Mouse (Mus musculus): ENCODE results near the gene Pkp4. TPM values are rescaled to one million over a fixed set of nuclear protein-coding genes. Genes with fewer than 3 reads are reported as not detected.

Pkp4 gene
- polyA plus RNA-seq, 1 experiment from 2014 or later, result 12.2 TPM

DNA sequence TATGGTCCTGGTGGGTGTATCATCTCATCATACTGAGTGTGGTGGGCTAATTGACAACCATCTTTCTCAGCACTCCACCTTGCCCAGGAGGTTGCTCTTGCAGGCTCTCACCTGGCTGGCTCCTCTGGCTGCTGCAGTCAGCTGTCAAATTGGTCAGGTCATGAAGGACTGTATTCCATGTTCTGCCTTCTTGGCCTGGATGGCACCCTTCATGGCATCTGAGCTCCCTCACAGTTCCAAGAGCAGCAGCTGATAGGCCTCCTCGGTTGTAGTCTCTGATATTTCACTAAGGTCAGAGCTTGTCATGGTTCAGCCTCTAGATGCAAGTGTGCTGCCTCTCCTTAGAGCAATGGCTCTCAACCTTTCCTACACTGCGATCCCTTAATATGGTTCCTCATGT lies 45.5 kb downstream of the Pkp4 start:
- no peaks in the 10 kb centered on the region for H3K27me3 ChIP-seq (replicated peaks)
- H3K27ac ChIP-seq, result no peak overlapping the region
- H3K9ac ChIP-seq, result no peak overlapping the region
- no peak overlapping the region for H3K4me2 ChIP-seq (replicated peaks)
- H3K4me1 ChIP-seq, result no peaks in the 10 kb centered on the region
- H3K4me3 ChIP-seq, result no peak overlapping the region
- 95% methylated on average over 2 of the region's 2 CpGs for WGBS
- ATAC-seq (ENCODE audit: low FRiP score, low read depth), result no peak
- no peaks in the 10 kb centered on the region for H3K9me3 ChIP-seq
- no peaks in the 10 kb centered on the region for H3K36me3 ChIP-seq

DNA sequence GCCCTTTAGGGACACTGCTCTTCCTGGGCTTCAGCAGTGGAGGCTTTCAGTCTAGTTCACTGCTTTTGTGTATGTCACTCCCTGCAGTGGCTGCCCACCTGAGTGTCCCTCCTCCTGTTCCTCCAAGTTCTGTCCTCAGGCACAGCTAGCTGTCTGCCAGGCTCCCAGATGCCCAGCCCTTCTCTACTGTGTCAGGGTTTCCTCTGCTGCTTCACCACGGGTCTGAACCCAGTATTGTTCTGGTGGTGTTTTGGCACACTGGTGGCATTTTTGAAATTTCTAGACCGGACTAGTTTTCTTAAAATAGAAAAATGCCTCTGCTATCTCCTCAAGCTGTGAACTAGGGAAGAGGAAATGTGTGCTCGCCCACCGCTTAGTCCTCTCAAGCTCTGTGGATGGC lies 46.6 kb downstream of the Pkp4 start:
- Histone ChIP-seq H3K4me2 (replicated peaks) (no peak overlapping the region), H3K27ac (no peak overlapping the region), H3K9me3 (no peaks in the 10 kb centered on the region), H3K36me3 (no peaks in the 10 kb centered on the region), H3K4me3 (no peak overlapping the region), H3K9ac (no peak overlapping the region), H3K27me3 (replicated peaks) (no peaks in the 10 kb centered on the region), H3K4me1 (no peaks in the 10 kb centered on the region)
- no peak for ATAC-seq (ENCODE audit: low FRiP score, low read depth)
- 77% methylated on average over 4 of the region's 4 CpGs for WGBS

DNA sequence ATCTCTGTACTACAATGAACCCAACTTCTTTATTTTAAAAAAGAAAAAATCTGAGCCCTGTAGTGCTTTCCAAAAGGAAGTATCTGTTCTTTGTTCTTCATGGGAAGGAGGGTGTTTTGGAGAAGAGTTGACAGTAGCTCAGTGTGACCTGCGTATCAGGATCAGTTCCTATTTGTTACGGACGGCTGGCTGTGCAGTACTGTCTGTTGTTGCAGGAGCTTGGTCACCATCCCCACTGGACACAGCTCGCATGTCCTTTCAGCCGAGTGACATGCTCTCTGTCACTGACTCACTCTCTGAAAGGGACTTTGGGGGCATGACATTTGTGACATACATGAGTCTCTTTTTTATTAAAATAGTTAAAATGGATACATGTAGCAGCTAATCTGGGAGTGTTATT lies 47.1 kb downstream of the Pkp4 start:
- Histone ChIP-seq H3K9me3 (no peaks in the 10 kb centered on the region), H3K4me2 (replicated peaks) (no peak overlapping the region), H3K4me1 (no peaks in the 10 kb centered on the region), H3K4me3 (no peak overlapping the region), H3K36me3 (no peaks in the 10 kb centered on the region), H3K9ac (no peak overlapping the region), H3K27me3 (replicated peaks) (no peaks in the 10 kb centered on the region), H3K27ac (no peak overlapping the region)
- WGBS, result 64% methylated on average over 5 of the region's 5 CpGs
- ATAC-seq (ENCODE audit: low FRiP score, low read depth), result no peak

DNA sequence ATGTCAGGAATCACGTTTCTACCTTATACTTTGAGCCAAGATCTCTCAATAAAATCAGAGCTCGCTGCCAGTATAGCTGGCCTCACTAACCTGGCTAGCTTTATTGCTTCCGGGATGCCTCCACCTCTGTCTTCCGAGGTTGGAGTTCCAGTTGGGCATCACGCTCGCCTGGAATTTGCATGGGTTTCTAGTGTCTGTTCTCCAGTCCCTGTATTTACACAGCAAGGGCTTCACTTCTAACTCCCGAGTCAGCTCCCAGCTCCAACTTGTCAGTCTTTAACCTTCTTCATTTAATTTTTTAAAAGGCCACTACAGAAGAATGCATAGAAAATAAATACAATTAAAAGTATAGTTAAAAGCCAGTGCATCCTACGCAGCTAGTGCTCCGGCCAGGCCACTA lies 47.6 kb downstream of the Pkp4 start:
- ATAC-seq (ENCODE audit: low FRiP score, low read depth), result no peak
- Histone ChIP-seq H3K4me3 (no peak overlapping the region), H3K9ac (no peak overlapping the region), H3K36me3 (no peaks in the 10 kb centered on the region), H3K27me3 (replicated peaks) (no peaks in the 10 kb centered on the region), H3K27ac (no peak overlapping the region), H3K9me3 (no peaks in the 10 kb centered on the region), H3K4me1 (no peaks in the 10 kb centered on the region), H3K4me2 (replicated peaks) (no peak overlapping the region)
- WGBS, result 86% methylated on average over 9 of the region's 9 CpGs

DNA sequence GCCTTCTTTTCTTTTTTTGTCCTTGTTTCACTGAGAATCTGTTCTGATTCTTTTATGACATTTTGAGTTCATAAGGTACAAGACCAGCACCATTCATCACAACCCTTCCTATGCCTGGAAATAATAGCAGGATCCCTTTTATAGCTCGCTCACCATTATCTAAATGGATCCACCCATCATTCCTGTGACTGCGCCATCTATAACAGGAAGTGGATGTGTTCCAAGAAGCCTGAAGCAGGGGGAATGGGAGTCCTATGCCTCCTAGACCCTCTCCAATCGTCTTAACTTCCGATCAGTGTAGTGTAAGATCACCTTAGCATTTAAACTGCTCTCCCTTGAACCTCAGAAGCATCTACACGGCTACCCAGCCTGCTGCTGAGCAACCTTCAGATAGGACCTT lies 50.4 kb downstream of the Pkp4 start:
- H3K4me2 ChIP-seq (replicated peaks), result no peak overlapping the region
- H3K4me1 ChIP-seq, result no peaks in the 10 kb centered on the region
- no peak for ATAC-seq (ENCODE audit: low FRiP score, low read depth)
- no peaks in the 10 kb centered on the region for H3K27me3 ChIP-seq (replicated peaks)
- no peaks in the 10 kb centered on the region for H3K36me3 ChIP-seq
- no peaks in the 10 kb centered on the region for H3K9me3 ChIP-seq
- no peak overlapping the region for H3K9ac ChIP-seq
- no peak overlapping the region for H3K4me3 ChIP-seq
- WGBS, result 91% methylated on average over 5 of the region's 5 CpGs
- H3K27ac ChIP-seq, result no peak overlapping the region

DNA sequence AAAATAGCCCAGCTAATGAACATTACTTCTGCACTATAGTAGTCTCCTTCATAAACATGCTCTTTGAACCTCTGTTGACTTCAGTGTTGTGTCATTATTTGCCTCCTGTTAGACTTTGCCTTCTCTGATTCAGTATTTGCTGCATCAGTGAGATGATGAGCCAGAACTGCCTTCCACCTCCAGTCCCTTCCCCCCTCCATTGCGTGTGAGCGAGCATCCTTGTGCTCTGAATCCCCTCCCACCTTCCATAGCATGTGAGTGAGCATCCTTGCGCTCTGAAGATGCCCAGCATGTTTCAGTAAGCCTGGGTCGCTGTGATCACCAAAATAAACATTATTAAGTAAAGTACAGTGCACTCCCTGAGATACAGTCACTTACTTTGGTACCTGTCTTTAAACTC lies 51.8 kb downstream of the Pkp4 start:
- 95% methylated on average over 4 of the region's 4 CpGs for WGBS
- H3K27ac ChIP-seq, result no peak overlapping the region
- no peaks in the 10 kb centered on the region for H3K9me3 ChIP-seq
- no peaks in the 10 kb centered on the region for H3K27me3 ChIP-seq (replicated peaks)
- H3K9ac ChIP-seq, result no peak overlapping the region
- no peaks in the 10 kb centered on the region; the same call in 1 of the 2 replicates for H3K36me3 ChIP-seq
- no peak for ATAC-seq (ENCODE audit: low FRiP score, low read depth)
- no peaks in the 10 kb centered on the region for H3K4me1 ChIP-seq
- H3K4me3 ChIP-seq, result no peak overlapping the region
- H3K4me2 ChIP-seq (replicated peaks), result no peak overlapping the region

DNA sequence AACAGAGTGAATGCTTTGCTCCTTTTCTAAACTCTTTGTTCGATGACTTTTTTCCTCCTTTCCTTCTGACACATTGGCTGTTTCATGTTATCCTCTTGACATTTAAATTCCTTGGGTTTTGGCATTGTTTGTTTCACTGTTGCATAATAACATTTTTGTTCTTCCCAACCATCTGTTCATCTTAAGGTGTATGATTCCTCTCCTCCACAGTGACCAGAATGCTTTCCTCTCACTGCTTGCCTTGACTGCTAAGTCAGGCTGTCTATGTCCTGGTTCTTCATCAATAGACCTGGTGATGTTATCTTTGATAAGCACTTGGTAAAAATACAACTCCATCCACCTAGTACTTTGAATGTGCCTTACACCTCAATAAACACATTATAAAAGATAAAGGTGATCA lies 52.2 kb downstream of the Pkp4 start:
- no peaks in the 10 kb centered on the region for H3K27me3 ChIP-seq (replicated peaks)
- no peaks in the 10 kb centered on the region; the same call in 1 of the 2 replicates for H3K36me3 ChIP-seq
- H3K4me3 ChIP-seq, result no peak overlapping the region
- WGBS, result 95% methylated on average over 1 of the region's 1 CpGs
- H3K4me1 ChIP-seq, result no peaks in the 10 kb centered on the region
- no peaks in the 10 kb centered on the region for H3K9me3 ChIP-seq
- H3K27ac ChIP-seq, result no peak overlapping the region
- ATAC-seq (ENCODE audit: low FRiP score, low read depth), result no peak
- no peak overlapping the region for H3K4me2 ChIP-seq (replicated peaks)
- H3K9ac ChIP-seq, result no peak overlapping the region

DNA sequence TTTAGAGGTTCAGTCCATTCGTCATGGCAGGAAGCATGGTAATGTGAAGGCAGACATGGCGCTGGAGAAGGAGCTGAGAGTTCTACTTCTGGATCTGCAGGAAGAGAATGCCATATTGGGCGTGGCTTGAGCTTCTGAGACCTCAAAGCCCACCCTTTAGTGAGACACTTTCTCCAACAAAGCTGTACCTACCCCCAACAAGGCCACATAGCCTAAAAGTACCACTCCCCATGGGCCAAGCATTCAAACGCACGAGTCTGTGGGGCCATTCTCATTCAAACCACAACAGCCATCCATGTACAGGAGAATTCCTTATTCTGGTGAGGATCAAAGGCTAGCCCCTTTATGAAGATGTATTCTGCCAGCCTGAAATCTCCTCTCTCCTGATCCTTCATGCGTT lies 57.3 kb downstream of the Pkp4 start:
- Histone ChIP-seq H3K9ac (no peak overlapping the region), H3K4me2 (replicated peaks) (no peak overlapping the region), H3K4me3 (no peak overlapping the region), H3K27me3 (replicated peaks) (no peaks in the 10 kb centered on the region), H3K36me3 (no peaks in the 10 kb centered on the region; the same call in 1 of the 2 replicates), H3K27ac (no peak overlapping the region), H3K9me3 (no peaks in the 10 kb centered on the region), H3K4me1 (no peaks in the 10 kb centered on the region)
- WGBS, result 91% methylated on average over 6 of the region's 6 CpGs
- ATAC-seq (ENCODE audit: low FRiP score, low read depth), result no peak

DNA sequence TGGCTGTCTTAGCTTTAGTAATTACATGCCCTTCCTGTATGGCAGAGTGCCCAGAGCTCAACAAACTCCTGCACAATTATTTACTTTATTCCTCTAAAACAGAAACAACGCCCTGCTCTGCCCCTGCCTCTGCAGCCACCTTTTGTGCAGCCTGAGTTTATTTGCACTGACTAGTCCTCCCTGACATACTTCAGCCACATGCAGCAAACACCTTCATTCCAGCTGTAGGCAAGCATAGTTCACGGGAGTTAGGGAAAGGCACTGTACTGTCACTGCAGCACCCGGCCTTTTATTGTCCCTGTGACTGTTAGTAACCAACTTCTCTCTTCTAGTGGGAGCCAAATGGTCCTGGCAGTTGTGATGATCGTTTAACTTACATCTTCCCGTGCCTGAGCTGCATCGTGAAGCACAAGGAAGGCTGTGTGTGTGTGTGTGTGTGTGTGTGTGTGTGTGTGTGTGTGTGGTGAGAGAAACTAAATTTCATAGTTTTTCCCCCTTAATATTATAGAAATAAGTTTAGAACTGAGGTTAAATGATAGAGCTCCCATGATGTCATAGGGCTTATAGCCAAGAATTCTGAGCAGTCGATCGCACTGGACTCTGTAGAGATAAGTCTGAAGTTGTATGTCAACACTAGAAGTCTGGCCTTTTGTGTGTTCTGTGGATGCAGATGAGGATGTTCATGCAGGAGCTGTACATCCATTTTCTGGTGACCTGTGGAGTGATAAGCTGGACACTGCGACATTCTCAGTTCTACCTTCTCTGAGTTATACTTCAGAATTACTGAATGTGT lies 59.5 kb downstream of the Pkp4 start:
- Histone ChIP-seq H3K36me3 (no peaks in the 10 kb centered on the region; the same call in 1 of the 2 replicates), H3K9ac (no peak overlapping the region), H3K9me3 (no peaks in the 10 kb centered on the region), H3K27me3 (replicated peaks) (no peaks in the 10 kb centered on the region), H3K4me1 (no peaks in the 10 kb centered on the region), H3K4me3 (no peak overlapping the region), H3K4me2 (replicated peaks) (no peak overlapping the region), H3K27ac (no peak overlapping the region)
- 70% methylated on average over 9 of the region's 9 CpGs for WGBS
- no peak for ATAC-seq (ENCODE audit: low FRiP score, low read depth)

DNA sequence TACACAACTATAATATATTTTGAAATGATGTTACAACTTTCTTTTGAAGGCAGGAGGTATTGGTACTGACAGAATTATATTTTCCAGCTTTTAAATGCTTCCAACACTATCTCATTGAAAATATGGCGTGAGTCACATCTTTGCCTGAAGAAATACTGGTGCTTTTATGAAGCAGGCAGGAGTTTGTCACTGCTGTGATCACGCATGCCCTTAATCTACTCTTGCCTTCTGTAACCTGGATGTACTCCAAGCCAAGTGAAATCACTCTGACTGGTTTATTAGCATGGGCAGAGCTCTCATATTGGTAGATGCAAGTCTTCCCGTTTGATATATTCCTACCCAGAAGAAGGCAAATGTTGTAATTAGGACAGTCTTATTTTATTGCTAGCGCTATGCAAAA lies 65.7 kb downstream of the Pkp4 start:
- 96% methylated on average over 4 of the region's 4 CpGs for WGBS

DNA sequence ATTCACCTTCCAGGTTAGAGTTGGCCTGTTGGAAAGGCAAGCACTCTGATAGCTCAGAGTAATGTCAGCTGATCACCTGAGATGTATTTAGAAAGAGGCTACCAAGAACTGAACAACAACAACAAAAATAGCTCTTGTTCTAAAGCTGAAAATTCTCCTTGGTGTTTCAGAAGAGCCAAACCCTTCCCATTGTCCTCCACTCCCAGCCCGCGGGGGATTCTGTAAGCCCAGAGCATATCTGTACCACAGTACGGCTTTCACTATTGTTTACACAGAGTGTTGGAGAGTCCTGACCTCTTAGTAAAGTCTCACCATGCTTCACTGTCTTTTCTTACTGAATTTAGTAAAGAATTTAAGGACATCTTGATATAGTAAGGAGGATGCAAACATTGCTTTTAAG lies 66.4 kb downstream of the Pkp4 start:
- H3K27me3 ChIP-seq (replicated peaks), result no peaks in the 10 kb centered on the region
- H3K4me3 ChIP-seq, result no peak overlapping the region
- H3K4me2 ChIP-seq (replicated peaks), result no peak overlapping the region

More for the DNA sequence above, 65.7 kb downstream of the Pkp4 start:
- Histone ChIP-seq H3K27ac (no peak overlapping the region), H3K9me3 (no peaks in the 10 kb centered on the region), H3K4me2 (replicated peaks) (no peak overlapping the region), H3K36me3 (no peaks in the 10 kb centered on the region), H3K4me1 (peaks cover 4% of the 10 kb centered on the region; the same call in 1 of the 2 replicates), H3K9ac (no peak overlapping the region), H3K27me3 (replicated peaks) (no peaks in the 10 kb centered on the region), H3K4me3 (no peak overlapping the region)
- no peak for ATAC-seq (ENCODE audit: low FRiP score, low read depth)

DNA sequence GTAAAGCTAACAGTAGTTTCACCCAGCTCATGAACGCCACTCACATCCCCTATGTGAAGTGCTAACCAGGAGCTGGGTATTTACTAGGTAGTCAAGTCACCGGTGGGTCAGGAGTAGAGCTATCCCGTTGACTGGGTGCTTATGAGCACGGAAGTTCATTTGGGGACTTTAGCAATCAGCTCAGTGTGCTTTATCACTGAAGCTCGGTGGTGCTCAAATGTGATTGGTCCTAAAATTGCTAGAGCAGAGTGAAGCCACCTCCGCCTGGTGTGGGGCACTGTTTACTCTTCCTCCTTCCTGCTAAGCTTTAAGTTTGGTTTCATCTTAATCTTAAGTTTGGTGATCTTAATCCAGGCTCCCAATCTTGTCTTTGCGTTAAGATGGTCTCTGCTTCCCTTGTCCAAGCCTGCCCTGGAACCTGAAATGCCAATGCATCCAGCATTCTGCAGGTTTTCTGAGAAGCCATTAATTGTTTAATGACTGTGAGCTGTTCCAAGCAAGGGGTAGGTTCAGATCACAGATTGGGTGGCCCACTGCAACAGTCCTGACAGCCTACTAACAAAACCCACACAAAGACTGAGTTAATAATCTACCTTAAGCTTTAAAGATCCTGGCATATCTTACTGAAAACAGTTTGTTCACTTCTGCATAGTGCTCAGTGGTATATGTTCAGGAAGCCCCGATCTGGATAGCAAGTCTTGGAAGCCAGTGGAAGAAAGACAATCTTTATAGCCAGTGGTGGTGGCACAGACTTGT lies 67.0 kb downstream of the Pkp4 start:
- Histone ChIP-seq H3K4me2 (replicated peaks) (no peak overlapping the region), H3K9ac (no peak overlapping the region), H3K27me3 (replicated peaks) (no peaks in the 10 kb centered on the region), H3K27ac (no peak overlapping the region), H3K9me3 (no peaks in the 10 kb centered on the region), H3K4me1 (peaks cover 4% of the 10 kb centered on the region; the same call in 1 of the 2 replicates), H3K4me3 (no peak overlapping the region), H3K36me3 (no peaks in the 10 kb centered on the region; the same call in 1 of the 2 replicates)
- WGBS, result 75% methylated on average over 8 of the region's 8 CpGs
- no peak for ATAC-seq (ENCODE audit: low FRiP score, low read depth)

More for the DNA sequence above, 66.4 kb downstream of the Pkp4 start:
- no peaks in the 10 kb centered on the region; the same call in 1 of the 2 replicates for H3K36me3 ChIP-seq
- ATAC-seq (ENCODE audit: low FRiP score, low read depth), result no peak
- H3K27ac ChIP-seq, result no peak overlapping the region
- peaks cover 4% of the 10 kb centered on the region; the same call in 1 of the 2 replicates for H3K4me1 ChIP-seq
- no peaks in the 10 kb centered on the region for H3K9me3 ChIP-seq
- H3K9ac ChIP-seq, result no peak overlapping the region
- WGBS, result 89% methylated on average over 3 of the region's 3 CpGs
